Mouse (Mus musculus) monocyte, adult 5-6 weeks (primary cell): ENCODE results near the gene Stk19. TPM values are rescaled to one million over a fixed set of nuclear protein-coding genes. Genes with fewer than 3 reads are reported as not detected.
"Not testable (repeated sequence)": the region's sequence is repeated elsewhere in the genome, so short reads cannot be mapped to it uniquely, and the experiment has no call there.

Experiments used
- ATAC-seq: fragments of 153-309, 156-312 bp; replicated peaks from 2 replicates; pipeline ENCODE4 v1.8.0; 2017; ENCODE audit warnings: mild to moderate bottlenecking; ENCODE audit not compliant: low TSS enrichment, insufficient number of reproducible peaks, severe bottlenecking, poor library complexity, low FRiP score
- total RNA-seq: library from RNA; stranded (forward); fragments of 200-1000, 200-491, 200-594 nt; gene quantifications from 3 replicates; pipeline ENCODE4 v1.2.3, GENCODE M21; 2017

The Stk19 gene
- total RNA-seq, 1 experiment from 2014 or later: 49.5 TPM

GRCm38 (mm10) chr17:34802756-34803155, 34.0 kb downstream of the Stk19 start:
- not testable (repeated sequence) for ATAC-seq

GRCm38 (mm10) chr17:34800781-34801305, 35.9 kb downstream of the Stk19 start:
- not testable (repeated sequence) for ATAC-seq

DNA sequence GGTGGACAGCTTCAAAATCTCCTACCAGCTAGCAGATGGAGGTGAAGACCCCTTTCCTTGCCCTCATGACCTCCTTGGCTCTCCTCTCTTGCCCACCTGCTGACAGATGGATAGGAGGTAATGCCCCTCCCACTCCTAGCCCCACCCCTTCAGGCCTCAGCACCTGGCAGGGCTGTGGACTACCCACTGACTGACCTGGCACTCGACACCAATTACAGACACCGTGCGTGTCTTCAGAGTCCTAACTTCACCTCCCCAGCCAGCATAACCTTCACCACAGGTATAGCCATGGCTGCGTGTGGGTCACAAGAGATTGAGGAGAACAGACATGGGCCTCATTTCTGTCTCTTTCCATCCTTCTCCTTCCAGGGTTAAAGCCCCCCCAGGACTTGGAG, 37.2 kb downstream of the Stk19 start:
- no peak for ATAC-seq

GRCm38 (mm10) chr17:34798866-34799530, 37.7 kb downstream of the Stk19 start:
- no peak for ATAC-seq

DNA sequence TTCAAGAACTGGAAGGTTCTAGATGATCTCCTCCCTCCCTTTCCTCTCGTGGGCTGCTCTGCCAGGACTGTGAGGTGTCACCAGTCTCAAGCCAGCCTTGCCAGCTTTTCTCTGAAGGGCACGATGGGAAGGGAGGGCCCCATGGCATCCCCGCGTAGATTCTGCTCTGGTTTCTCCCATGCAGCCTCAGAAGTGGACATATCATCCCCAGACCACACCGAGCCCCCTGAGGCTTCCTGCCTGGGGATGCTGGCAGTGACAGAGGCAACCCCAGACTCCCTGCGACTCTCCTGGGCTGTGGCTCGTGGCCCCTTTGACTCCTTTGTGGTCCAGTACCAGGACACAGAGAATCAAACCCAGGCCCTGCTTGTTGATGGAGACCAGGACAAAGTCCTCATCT, 38.7 kb downstream of the Stk19 start:
- ATAC-seq: not testable (repeated sequence)

DNA sequence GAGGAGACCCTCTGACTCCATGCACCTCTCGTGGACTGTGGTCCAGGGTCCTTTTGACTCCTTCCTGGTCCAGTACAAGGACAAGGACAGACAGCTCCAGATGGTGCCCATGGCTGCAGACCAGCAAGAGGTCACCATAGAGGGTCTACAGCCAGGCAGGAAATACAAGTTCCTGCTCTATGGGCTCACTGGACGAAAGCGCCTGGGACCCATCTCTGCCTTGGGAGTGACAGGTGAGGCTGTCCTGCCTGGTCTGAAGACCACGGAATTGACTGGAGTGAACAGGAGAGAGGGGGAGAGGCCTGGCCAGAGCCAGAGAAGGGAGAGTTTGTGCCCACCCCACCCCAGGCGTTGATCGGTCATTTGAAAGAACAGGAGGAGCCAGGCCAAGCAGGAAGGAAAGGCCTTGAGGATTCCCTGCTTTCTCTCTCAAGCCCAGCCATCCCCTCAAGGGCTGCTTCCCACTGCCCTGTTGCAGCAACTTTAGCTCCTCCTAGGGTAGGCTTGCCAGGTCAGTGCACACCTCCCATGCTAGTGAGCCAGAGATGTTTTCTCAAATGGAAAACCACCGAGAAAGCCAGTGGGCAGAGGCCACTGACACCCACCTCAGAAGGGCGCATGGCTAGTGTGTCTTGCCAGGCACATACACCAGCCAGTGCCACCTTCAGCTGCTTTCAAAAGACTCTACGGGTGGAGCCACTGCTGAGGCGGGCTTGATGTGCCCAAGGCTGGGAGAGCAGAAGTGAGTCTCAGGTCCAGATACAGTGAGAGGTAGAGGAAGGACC, 39.3 kb downstream of the Stk19 start:
- not testable (repeated sequence) for ATAC-seq

DNA sequence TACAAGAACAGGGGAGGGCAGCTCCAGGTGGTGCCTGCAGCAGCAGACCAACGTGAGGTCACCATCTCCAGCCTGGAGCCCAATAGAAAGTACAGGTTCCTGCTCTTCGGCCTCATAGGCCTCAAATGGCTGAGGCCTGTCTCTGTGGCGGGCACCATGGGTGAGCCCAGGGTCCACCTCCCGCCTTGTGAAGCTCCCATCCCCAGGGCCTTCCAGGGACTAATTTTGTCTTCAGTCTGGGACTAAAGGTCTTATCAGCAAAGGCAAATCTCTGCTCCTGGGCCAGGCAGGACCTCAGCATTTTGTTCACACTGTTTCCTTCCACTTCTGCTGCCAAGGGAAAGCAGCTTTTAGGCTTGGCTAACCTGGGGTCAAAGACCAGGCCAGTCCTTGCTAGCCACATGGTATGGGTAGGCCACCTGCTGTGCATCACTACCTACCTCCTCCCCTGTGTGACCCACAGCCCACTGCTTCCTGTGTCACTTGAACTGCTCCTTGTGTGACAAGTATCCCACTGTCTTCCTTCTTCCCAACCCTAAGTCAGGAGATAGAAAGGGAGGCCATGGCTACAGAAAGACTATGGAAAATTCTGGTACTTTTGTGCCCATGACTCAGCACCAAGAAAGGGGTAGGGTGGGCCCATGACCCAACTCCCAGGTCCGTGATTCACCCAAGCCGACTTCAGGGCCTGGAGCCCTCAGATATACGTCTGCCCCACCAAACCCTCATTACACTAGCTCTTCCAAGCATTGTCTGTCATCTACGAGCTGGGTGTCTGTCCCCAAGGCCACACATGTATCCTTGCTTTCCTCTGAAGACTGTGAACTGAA, 40.2 kb downstream of the Stk19 start:
- ATAC-seq: no peak

- ATAC-seq: 0 out of 2 replicates have a peak, but pooled peaks have one; percentile 51
These were observed 41.1 kb downstream of the Stk19 start for GRCm38 (mm10) chr17:34795633-34796032.

- ATAC-seq: no peak
These were observed 41.7 kb downstream of the Stk19 start for GRCm38 (mm10) chr17:34795016-34795415.

DNA sequence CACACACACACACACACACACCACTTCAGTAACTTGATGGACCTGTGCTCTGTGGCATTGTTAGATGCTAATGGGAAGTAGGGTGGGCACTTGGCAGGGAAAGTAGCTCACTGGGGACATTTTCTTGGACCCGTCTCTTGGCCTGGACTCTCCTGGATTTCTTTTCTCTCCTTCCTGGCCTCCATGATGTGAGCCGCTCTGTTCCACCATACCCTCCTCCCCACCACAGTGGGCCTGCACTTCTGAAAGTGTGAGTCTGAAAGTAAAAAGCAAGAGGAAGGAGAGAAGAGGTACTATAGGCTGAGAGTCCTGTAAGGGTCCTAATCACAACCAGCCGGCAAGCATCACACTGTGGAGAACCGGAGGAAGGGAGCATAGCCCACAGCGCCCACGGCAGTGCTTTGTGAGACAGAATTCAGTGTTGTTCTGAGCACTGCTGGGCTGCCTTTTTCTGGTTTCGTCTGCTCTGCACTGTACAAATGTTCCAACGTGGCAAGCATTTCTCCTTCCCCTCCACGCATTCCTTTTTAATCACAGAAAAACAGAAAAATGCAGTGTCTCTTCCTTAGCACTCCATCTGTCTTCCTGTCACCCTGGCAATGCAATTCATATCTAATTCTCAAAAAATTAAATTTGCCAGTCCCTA, 58.9 kb downstream of the Stk19 start:
- ATAC-seq: no peak

Other genes with a start within 250 kb of the Stk19 start
- gene Gpsm3, start 247.1 kb downstream of the Stk19 start, total RNA-seq: 64.4 to 104 TPM (median 95.5 TPM) in 3 replicates
- gene Pbx2, start 245.7 kb downstream of the Stk19 start, total RNA-seq: 26.8 to 34.9 TPM (median 30.9 TPM) in 3 replicates
- 3.7 to 7.3 TPM (median 5.1 TPM) in 3 replicates for gene Ager, start 239.1 kb downstream of the Stk19 start, total RNA-seq
- 8.6 to 21.8 TPM (median 14.6 TPM) in 3 replicates for gene Rnf5, start 233.3 kb downstream of the Stk19 start, total RNA-seq
- gene Agpat1, start 232.7 kb downstream of the Stk19 start, total RNA-seq: 14.3 to 26.9 TPM (median 16.4 TPM) in 3 replicates
- gene Egfl8, start 221.0 kb downstream of the Stk19 start, total RNA-seq: 2.3 to 3.3 TPM (median 3.0 TPM) in 3 replicates
- gene Ppt2, start 208.4 kb downstream of the Stk19 start, total RNA-seq: 30.4 to 67.0 TPM (median 38.4 TPM) in 3 replicates
- gene Prrt1, start 207.4 kb downstream of the Stk19 start, total RNA-seq: 0.29 to 1.9 TPM (median 0.75 TPM) in 3 replicates
- 5.6 to 15.1 TPM (median 6.4 TPM) in 3 replicates for gene Fkbpl, start 192.2 kb downstream of the Stk19 start, total RNA-seq
- 17.4 to 26.0 TPM (median 23.4 TPM) in 3 replicates for gene Atf6b, start 189.8 kb downstream of the Stk19 start, total RNA-seq
- gene Tnxb, start 166.4 kb downstream of the Stk19 start, total RNA-seq: not detected in 3 replicates
- 0.19 to 0.64 TPM (median 0.19 TPM) in 3 replicates for gene C4b, start 93.1 kb downstream of the Stk19 start, total RNA-seq
- gene Cyp21a1, start 32.4 kb downstream of the Stk19 start, total RNA-seq: not detected in 3 replicates
- gene Dxo, start 74 bp upstream of the Stk19 start, total RNA-seq: 13.2 to 57.9 TPM (median 29.1 TPM) in 3 replicates
- gene Skiv2l, start 13.3 kb upstream of the Stk19 start, total RNA-seq: 55.7 to 103 TPM (median 62.4 TPM) in 3 replicates
- gene Nelfe, start 13.4 kb upstream of the Stk19 start, total RNA-seq: 16.3 to 45.3 TPM (median 33.1 TPM) in 3 replicates
- 1.1 to 4.8 TPM (median 2.8 TPM) in 3 replicates for gene Cfb, start 25.6 kb upstream of the Stk19 start, total RNA-seq
- 0.57 to 1.7 TPM (median 1.6 TPM) in 3 replicates for gene Zbtb12, start 42.5 kb upstream of the Stk19 start, total RNA-seq
- not detected in 3 replicates for gene Gm20547, start 45.1 kb upstream of the Stk19 start, total RNA-seq
- gene C2, start 61.3 kb upstream of the Stk19 start, total RNA-seq: not detected in 3 replicates
- 92.4 to 105 TPM (median 102 TPM) in 3 replicates for gene Ehmt2, start 61.5 kb upstream of the Stk19 start, total RNA-seq
- gene Slc44a4, start 77.5 kb upstream of the Stk19 start, total RNA-seq: not detected in 3 replicates
- gene Neu1, start 94.3 kb upstream of the Stk19 start, total RNA-seq: 29.6 to 39.9 TPM (median 37.2 TPM) in 3 replicates
- 12.5 to 375 TPM (median 15.8 TPM) in 3 replicates for gene Hspa1b, start 122.3 kb upstream of the Stk19 start, total RNA-seq
- 1.4 TPM in 1 of 3 replicates, not detected in the others for gene Gm20481, start 133.0 kb upstream of the Stk19 start, total RNA-seq
- gene Hspa1a, start 135.2 kb upstream of the Stk19 start, total RNA-seq: 4.9 to 201 TPM (median 8.6 TPM) in 3 replicates
- 1.1 to 1.7 TPM in 2 of 3 replicates, not detected in the other for gene Hspa1l, start 135.8 kb upstream of the Stk19 start, total RNA-seq
- gene Lsm2, start 144.9 kb upstream of the Stk19 start, total RNA-seq: 9.3 to 13.9 TPM (median 10.6 TPM) in 3 replicates
- gene Vars, start 164.0 kb upstream of the Stk19 start, total RNA-seq: 89.9 to 126 TPM (median 116 TPM) in 3 replicates
- not detected in 3 replicates for gene Vwa7, start 179.6 kb upstream of the Stk19 start, total RNA-seq
- gene Sapcd1, start 191.1 kb upstream of the Stk19 start, total RNA-seq: 1.2 TPM in 1 of 3 replicates, not detected in the others
- 0.76 to 1.6 TPM in 2 of 3 replicates, not detected in the other for gene Msh5, start 209.8 kb upstream of the Stk19 start, total RNA-seq
- gene Clic1, start 213.0 kb upstream of the Stk19 start, total RNA-seq: 356 to 514 TPM (median 477 TPM) in 3 replicates
- 1.1 TPM in 1 of 3 replicates, not detected in the others for gene Ddah2, start 222.1 kb upstream of the Stk19 start, total RNA-seq
- not detected in 3 replicates for gene Ly6g6c, start 228.4 kb upstream of the Stk19 start, total RNA-seq
- 0.57 to 3.1 TPM (median 0.75 TPM) in 3 replicates for gene Mpig6b, start 229.2 kb upstream of the Stk19 start, total RNA-seq
- not detected in 3 replicates for gene Ly6g6e, start 240.0 kb upstream of the Stk19 start, total RNA-seq
- 2.3 TPM in 1 of 3 replicates, not detected in the others for gene Ly6g6d, start 241.1 kb upstream of the Stk19 start, total RNA-seq
- 0.39 TPM in 1 of 3 replicates, not detected in the others for gene Ly6g6f, start 248.7 kb upstream of the Stk19 start, total RNA-seq